Mouse (Mus musculus) R1 (cell line): ENCODE measurements around the gene Ykt6.

Source experiments
- DNase-seq: peaks from one replicate; pipeline ENCODE4 v3.0.0-alpha.2; 2018; ENCODE audit warnings: low read depth, low spot score

The Ykt6 gene

DNA sequence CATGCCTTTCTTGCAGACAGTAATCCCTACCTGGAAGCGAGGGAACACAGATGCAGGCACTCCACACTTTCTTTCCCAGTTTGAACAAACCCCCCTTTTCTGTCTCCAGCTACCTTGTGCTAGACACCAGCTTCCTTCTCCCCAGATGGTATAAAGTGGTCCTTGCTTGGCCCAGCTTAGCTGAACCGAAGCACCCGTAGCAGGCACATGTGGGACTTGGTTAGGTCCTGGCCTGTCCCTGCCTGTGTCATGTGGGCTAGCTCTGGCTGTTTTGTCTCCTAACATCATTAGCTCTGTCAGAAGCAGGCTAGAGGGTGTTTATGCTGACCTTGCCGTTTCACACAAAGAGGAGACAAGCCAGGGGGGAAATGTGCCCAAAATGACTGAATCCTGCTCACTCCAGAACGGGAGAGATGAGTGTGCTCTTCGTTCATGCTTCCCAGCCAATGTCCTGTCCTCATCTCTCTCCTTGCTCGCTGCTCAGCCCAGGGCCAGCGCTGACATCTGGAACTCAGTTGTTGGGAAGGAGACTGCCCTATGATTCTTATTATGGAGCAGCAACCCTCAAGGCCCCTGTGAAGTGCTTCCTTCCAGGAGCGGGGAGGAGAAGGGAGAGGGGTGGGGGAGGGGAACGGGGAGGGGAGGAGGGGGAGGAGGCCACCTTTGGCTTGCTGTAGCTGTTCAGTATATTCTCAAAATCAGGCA is 6.8 kb upstream of the Ykt6 start:
- DNase-seq: no peak

DNA sequence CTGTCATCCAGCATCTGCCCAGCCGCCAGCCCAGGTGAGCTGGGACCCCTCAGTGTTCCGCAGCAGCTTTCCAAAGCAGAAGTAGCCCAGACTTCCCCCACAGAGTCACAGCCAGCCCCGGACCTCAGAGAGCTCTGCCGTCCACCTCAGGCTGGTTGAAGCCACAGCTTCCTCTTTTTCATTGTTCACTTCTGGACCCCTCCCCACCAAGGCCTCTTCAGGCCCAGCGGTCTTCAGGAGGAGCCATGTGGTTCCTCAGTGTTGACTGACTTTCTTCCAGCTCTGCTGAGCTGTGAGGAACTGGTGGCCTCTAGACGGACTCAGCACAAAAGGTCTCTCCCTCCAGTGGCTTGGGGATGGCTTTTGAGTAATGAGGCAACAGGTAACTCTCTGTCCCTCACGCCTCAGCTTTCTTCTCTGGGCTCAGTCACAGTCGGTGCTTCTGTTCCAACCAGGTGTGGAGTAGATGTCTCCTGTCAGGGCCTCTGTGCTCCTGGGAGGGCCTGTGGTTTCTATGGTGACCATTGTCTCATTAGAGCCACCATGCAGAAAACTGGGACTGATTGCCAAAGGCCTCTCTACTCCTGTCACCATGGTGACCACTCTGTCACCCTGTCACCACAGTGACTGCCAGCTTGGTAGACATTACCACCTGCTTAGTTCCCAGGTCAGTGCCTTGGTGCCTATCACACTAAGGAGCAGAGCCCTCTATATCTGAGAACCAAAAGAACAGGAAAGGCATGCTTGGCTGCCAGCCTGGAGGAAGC is 5.7 kb upstream of the Ykt6 start, which contains the start of gene Gck:
Gene Gck, minus strand, starts transcription at position 496 of the 767 bp plus-strand sequence.
- DNase-seq: peak; percentile 55

DNA sequence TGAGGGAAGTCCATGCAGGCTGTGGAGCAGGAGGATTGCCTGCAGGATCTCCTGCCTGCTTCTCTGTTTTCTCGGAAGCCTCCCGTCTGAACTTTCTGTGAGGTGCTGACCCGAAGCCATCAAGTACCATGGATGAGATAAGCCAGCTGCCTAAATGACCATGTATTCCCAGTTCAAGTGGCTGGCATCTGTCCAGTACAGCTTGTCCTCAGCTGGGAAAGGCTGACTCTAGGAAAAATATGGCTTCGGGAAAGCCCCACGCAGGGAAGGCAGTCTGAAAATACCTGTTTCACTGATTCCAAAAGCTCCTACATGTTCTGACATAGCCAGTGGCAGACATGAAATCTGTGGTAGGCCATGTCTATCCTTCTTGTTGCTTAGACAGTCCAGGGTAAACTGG is 3.0 kb upstream of the Ykt6 start:
- DNase-seq: no peak

DNA sequence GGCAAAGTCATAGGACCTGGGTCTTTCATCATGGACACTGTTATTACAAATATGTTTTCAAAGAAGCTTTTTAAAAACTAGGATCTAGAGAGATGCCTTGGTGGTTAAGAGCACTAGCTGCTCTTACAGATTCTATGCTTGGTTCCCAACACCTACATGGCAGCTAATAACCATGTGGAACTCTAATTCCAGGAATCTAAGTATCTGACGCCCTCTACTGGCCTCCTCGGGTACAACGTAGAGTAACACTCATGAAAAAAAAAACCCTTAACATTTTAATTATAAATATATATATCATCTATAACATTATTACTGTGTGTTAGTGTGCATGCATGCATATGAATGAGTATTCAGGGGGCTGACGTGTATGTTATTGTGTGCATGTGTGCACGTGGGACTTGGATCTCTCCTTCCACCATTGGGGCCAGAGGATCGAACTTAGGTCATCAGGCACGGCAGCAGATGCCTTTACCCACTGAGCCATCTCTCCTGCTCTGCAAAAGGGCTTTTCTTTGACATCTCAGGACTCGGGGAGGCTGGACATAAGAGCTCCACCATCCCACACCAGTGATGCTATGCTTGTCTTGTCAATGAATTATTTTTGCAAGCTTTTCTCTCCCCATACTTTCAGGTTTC is 2.2 kb upstream of the Ykt6 start:
- DNase-seq: peak; percentile 65

DNA sequence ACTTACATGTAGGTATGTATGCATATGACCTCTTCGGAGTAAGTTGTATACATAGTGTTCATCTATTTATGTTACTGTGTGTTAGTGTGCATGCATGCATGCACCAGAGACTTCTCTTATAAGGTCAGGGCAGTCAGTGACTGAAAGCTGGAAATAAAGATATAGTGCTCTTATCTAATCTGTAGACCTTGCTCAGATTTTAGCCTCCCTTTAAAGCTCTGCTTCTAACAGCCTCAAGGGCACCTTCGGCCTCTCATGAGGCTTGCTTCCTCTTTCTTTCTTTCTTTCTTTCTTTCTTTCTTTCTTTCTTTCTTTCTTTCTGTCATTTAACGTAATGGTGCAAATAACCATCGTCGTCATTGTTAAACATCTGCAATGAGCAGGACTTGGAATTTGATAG is 1.1 kb upstream of the Ykt6 start:
- DNase-seq: no peak

DNA sequence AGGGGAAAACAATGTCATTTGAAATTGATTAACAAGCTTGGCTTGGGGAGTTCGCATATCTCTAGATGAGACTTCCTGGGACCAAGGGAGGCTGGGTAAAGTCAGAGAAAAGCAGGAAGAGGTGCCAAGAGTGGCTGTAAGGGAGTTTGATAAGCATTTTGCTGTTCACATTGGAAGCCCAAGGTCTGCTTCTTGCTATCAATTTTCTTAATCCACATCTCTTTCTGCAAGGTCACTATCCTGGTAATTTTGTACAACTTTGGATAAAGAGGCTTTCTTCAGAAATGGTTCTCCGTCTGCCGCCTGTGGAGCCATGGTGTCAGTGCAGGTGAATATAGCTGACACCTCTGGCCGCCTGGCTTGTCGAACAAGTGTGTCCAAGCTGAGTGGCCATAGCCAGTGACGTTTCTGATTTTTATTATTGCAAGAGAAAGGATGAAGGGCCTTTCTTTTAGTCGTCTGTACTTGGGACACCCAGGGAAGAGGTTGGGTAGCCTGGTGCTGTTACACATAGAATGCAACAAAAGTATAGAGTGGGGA is 458 bp upstream of the Ykt6 start:
- DNase-seq: peak; percentile 80

DNA sequence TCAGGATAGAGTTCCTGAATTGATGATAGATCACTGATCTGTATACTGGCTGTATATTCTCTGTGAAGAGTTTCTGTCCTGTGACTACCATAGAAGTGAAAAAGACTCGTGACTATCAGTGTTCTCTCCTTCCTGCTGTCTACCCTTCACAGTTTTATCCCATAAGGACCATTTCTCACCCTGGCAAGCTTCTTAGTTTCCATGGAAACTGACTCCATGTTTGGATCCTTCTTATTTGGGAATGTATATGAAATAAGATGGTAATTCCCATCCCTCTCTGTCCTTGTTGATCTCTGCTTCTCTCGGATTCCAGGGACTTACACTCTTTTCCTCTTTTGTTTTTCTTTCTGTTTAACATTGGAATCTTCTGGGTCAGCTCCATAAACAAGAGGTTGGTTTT is 4.6 kb downstream of the Ykt6 start:
- no peak for DNase-seq

DNA sequence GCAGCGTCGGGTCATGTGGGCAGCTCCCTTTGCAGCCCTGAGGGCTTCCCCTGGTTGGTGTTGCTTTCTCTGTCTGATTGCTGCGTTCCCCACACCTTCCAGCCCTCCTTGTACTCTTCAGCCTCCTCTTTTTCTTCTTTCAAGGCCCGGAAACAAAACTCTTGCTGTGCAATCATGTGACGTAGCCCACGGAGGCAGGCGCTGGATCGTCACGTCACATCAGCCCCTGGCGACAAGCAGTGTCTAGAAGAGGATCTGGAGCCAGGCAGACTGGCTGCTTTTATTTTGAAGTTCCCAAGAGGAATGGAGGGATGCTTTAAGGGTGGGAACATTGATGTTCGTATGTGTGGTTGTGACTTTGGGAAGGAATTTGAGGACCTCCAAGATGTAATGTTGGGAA is 10.4 kb downstream of the Ykt6 start:
- DNase-seq: peak; percentile 25

DNA sequence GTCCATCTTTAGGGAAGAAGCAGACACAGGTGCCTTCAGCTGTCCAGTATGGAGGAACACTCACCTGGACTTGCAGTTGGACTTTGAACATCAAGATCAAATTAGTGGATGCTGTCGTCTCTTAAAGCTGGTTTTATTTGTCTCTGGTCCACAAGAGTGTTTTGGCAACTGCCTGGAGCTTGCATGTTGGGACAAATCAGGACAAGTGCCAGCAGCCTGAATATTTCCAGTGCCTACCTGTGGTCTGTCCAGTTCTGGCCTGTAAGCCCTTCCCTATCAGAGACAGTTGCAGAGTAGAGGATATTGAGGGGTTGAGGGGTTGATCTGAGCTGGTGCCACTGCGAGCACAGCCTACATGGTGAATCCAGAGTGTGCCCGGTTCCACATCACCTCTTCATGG is 11.3 kb downstream of the Ykt6 start:
- DNase-seq: no peak

DNA sequence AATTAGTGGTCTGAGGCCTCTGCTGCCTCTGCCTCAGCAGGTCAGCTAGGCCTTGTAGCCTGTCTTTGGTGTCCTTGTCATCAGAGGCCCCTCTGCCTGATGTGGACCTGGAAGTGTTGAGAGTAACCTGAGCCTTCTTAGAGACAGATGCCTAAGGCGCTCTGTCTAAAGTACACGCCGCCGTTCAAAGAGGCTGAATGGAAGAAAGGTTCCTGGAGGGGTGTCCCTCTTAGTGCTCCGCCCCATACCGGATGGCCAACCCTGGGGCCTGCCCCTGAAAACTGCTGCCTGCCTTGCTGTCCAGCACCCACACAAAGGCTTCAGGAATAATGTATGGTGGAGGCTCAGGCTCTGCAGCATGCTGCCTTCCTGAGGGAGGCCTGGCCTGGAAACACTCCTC is 12.7 kb downstream of the Ykt6 start:
- peak; percentile 23 for DNase-seq

DNA sequence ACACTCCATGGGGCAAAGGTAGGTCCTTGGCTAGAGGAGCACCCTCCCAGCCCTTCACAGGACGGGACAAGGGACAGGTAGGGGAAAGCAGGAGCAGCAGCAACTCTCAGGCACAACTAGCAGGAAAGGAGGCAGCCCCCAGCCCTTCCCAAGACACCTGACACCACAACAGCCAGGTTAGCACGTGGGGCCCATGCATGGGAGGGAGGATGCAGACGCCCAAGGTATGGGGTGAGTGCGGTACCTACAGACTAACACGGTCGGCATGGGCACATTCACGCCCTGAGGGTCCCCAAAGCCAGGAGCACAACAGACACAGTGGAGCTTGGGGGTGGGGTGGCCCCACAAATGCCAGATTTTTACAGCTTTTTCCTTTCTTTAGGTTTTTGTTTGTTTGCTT is 15.7 kb downstream of the Ykt6 start:
- DNase-seq: no peak

DNA sequence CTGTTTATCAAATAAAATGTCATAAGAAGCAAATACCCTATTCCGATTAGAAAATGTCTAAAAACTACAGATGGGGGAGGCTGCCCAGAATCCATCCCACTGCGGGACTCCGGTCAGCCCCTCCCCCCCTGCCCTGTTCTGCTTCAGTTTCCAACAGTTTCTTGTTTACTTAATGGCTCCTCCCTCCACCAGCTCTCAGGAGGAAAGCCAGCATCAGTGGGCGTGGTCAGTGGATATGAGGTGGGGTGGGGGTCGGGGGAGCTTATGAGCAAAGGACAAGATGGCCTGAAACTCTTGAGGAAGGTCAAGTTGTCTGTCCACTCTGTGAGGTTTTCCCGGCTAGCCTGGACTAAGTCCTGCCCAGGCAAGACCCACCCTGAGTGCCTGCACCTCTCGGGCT is 17.7 kb downstream of the Ykt6 start:
- peak; percentile 73 for DNase-seq

DNA sequence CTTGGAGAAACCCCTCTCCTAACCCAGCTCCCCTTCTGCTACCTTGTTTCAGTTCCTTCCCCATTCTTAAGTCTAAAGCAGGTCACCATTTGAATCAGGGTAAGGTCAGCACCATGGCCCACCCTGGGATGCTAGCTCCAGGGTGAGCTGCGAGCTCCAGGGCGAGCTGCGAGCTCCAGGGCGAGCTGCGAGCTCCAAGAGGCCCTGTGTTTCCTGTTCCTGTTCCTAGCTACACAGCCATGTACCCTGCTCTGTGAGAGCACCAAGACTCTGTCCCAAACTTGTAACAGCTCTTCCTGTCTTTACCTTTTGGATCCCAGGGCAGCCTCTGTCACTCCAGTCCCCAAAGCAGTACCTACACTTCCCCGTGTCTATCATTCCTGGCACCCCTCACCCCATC is 18.6 kb downstream of the Ykt6 start:
- no peak for DNase-seq

DNA sequence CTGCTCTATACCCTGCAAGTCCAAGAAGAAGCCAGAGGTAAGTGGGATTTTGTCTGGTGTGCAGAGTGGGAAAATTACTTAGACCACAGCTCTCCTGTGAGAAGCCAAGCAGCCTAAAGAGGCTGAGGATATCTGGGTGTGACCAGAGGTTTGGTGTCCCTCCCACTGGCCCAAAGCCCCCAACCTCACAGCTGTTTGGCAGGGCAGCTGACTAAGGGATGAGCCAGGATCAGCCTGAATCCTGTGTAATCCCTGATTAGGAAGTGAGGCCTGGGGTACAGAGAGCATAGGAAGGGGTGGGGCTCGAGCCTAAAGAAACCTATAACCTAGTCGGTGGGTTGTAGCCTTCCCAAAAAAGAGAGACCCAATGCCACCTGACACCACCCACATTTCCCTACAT is 19.6 kb downstream of the Ykt6 start:
- no peak for DNase-seq

DNA sequence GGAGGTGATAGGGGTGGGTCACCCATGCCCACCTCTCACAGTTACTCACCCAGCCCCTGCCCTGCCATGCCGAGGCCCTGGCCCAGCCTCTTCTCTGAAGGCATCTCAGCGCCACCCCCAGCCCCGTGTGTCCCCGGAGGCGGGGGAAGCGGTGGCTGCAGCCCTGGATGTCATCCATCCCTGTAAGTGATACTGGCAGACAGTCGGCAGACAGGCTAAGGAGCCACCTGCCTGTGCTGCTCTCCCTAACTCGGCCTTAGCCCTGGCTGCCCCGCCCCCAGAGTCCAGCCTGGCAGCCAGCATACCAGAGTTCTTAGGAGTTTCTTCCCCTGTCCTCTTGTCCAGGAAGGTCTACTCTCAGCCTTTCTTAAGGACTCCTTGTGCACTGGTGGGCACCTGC is 20.6 kb downstream of the Ykt6 start:
- DNase-seq: no peak

DNA sequence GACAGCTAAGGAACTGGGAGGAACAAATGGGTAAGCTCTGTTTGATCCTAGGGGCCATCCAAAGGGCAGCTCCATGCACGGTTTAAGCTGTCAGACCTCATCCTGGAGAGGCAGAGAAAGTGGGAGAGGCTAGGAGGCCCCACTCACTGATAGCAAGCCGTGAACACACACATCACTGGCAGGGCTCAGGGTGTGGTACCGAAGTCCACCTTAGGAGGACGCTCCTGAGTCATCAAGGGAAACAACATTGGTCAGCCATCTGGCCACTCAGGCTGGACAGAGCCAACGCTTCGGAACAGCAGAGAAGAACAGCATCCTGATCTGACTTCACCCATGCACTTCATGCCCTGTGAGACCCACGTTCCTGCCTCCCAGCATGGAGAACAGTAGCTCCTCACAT is 23.6 kb downstream of the Ykt6 start:
- no peak for DNase-seq

DNA sequence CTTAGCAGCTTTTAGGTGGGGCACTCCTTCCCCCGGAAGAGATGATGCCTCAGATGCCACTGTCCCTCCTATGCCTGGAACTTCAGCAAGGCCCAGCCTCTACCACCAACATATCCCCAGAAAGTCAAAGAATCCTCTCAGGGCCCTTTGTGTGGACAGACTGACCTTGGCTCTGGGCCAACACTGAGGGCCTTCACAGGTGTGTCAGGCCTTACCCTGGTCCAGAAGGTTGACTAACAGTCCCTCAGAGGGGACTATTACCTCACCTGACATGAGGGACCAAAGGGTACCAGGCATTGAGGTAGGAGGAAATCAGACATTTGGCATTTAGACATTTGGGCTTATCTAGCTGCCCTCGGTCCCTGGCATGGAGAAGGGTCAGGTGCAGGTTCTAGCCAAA is 24.6 kb downstream of the Ykt6 start:
- DNase-seq: no peak

DNA sequence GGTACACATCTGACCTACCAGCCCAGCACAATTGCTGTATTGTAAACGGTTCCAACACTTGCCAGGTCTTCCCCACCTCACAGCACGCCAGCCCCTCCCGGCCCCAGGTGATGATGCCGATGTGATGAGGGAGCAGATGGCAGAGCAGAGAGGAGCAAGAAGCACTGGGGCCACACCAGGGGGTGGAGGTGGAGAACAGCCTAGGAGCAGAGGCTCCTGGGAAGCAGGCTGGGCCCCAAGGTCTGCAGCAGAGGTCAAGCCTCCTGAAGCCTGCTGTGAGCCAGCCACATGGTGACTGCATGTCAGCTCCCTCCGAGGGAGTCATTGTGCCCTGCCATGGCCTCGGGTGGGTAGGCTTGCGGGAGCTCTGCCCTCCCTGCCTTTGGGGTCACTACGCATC is 25.1 kb downstream of the Ykt6 start:
- no peak for DNase-seq

DNA sequence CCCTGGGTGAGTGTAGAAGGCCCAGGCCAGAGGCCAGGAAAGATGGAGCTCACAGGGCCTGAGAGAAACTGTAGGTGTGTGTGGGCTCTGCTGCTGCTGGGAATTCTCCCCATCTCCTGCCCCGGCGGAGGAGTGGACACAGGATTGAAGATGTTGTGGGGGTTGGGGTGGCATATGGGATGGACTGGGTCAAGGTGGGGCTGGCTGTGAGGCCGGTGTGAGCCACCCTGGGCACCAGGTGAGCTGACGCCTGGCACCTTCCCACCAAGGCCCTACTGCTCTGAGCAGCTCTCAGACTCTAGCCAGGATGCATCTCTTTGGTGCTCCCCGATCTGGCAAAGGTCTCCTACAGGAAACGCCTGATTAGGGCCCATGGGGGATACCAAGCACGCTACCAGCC is 25.8 kb downstream of the Ykt6 start:
- no peak for DNase-seq

DNA sequence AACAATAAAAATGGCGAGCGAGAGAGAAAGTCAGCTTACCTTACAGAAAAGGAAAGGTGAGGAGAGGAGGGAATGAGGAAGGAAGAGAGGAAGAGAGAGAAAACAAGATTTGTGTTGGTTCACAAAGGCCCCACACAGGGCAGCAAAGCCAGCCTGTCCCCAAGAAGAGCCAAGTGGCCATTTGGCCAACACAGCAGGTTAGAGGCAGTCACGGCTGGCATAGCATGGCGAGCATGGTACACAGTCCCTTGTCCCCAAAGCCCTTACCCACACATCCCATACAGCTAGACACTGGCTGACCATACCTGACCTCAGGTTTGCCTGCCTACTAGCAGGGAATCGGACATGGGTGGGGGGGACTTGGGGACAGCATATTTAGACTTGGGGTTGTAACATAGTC is 28.1 kb downstream of the Ykt6 start:
- DNase-seq: no peak

DNA sequence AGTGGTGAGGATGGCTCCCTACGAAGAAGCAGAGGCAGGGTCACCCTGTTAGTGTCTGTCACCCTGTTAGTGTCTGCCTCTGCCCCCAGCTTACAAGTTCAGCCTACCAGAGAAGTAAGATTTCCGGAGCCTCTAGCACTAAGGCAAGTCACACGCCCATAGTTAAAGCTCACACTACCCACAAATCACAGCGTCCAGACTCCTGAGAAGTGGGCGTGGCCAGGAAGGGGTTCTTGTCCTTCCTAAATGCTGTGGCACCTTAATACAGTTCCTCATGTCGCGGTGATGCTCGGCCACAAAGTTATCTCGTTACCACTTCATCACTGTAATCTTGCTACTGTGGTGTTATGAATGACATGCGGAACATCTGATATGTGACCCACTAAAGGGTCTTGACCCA is 32.6 kb downstream of the Ykt6 start:
- DNase-seq: peak; percentile 79

DNA sequence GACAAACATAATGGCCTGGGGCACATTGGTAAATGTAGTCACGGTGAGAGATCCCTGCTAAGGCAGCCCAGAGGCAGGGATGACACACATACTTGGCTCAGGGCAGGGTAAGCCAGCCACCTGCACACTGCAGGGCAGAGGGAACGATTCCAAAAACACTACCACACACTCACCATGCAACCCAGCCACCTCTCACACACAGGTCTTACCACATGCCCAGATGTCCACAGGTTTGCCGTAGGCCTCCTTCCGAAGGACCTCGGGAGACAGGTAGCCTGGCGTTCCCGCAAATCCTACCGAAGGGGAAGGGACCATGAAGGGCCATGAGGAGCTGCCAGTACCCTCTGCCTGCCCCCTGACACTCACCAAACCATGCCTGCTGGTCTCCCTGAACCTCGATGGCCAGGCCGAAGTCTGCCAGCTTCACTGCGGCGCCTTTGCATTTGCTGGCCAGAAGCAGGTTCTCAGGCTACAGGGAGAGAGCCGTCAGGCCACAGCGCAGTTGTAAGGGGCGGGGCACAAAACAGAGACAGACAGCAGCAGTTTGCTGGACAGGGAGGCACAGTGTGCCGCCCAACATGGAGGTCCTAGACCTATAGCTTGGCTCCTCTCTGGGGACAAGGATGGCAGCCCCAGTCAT is 34.6 kb downstream of the Ykt6 start:
- no peak for DNase-seq
